Mouse (Mus musculus): ENCODE measurements at regions not wholly inside any gene's neighbourhood (a gene's known extent, or its start where the extent isn't known, plus 50 kb on each side); places are given as distances from the start of the nearest gene placed in this dataset.
A peak's percentile ranks its signal among the peaks of the same experiment; 100 is the strongest.

- peaks cover 5% of the 10 kb centered on the region; the same call in 1 of the 2 replicates for H3K4me1 ChIP-seq (ENCODE audit: control insufficient read depth, insufficient read depth, low read length)
- 82% methylated on average over 5 of the region's 5 CpGs for WGBS
- DNase-seq, result peak; percentile 50
- H3K27me3 ChIP-seq (replicated peaks; ENCODE audit: control insufficient read depth, insufficient read depth, low read length), result no peaks in the 10 kb centered on the region
- no peak overlapping the region for H3K4me3 ChIP-seq (ENCODE audit: insufficient read depth, low read depth, low read length)
- TF ChIP-seq POLR2A (IDR thresholded peaks at IDR 0.05; ENCODE audit: low read depth, low read length) (no peak), CTCF (conservative IDR thresholded peaks at IDR 0.05; ENCODE audit: insufficient read depth, insufficient read length, low read depth, low read length) (no peak)
- peak overlapping the region; percentile 46 for H3K27ac ChIP-seq (ENCODE audit: insufficient read depth, low read depth, low read length)
- no peaks in the 10 kb centered on the region for H3K36me3 ChIP-seq (ENCODE audit: control insufficient read depth, insufficient read depth, low read length)
Measured at GRCm38 (mm10) chr14:28660872-28661588, 156.5 kb downstream of the Wnt5a start.

DNA sequence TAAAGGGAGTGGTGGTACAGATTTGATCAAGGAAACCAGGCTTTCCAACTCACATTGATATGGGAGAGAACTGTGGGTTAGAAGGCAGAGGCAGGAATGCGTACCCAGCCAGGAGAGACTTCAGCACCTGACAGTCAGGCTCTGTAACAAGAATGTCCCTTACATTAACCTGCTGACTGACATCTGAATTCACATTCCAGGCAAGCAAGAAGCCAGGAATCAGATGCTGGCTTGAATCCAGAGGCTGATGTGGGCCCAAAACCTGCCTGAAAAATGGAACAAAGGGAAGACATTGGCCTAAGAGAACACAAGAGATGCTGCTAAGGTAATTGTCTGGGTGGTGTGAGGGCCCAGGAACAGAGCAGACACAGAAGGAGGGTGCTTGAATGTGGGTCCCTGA is 158.8 kb downstream of the Wnt5a start:
- TF ChIP-seq CTCF (conservative IDR thresholded peaks at IDR 0.05; ENCODE audit: insufficient read depth, insufficient read length, low read depth, low read length) (no peak), POLR2A (IDR thresholded peaks at IDR 0.05; ENCODE audit: low read depth, low read length) (no peak)
- H3K36me3 ChIP-seq (ENCODE audit: control insufficient read depth, insufficient read depth, low read length), result no peaks in the 10 kb centered on the region
- WGBS, result 61% methylated on average over 1 of the region's 1 CpGs
- H3K27ac ChIP-seq (ENCODE audit: insufficient read depth, low read depth, low read length), result peak overlapping the region; percentile 58; the same call in 1 of the 2 replicates
- H3K4me3 ChIP-seq (ENCODE audit: insufficient read depth, low read depth, low read length), result no peak overlapping the region
- no peaks in the 10 kb centered on the region for H3K27me3 ChIP-seq (replicated peaks; ENCODE audit: control insufficient read depth, insufficient read depth, low read length)
- H3K4me1 ChIP-seq (ENCODE audit: control insufficient read depth, insufficient read depth, low read length), result peaks cover 5% of the 10 kb centered on the region; the same call in 1 of the 2 replicates
- DNase-seq, result peak; percentile 66

DNA sequence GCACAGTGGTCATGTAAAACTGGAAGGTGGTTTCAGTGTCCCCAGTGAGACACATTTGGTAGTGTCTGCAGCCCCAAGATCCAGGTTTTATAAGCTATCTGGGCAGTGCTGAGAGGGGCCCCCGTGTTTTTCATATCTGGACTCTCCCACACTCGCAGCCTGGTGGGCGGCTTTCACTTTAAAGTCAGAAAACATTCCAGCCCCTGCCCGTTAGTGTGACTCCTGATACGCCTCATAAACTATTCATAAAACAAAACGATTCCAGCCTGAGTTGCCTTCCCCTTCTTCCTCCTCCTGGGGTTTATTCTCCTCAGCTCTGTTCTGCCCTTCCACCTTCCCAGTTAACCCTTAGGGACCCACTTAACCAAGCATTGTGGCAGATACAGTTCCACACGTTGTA is 159.6 kb downstream of the Wnt5a start:
- Histone ChIP-seq H3K27me3 (replicated peaks; ENCODE audit: control insufficient read depth, insufficient read depth, low read length) (no peaks in the 10 kb centered on the region), H3K4me1 (ENCODE audit: control insufficient read depth, insufficient read depth, low read length) (peaks cover 5% of the 10 kb centered on the region; the same call in 1 of the 2 replicates), H3K4me3 (ENCODE audit: insufficient read depth, low read depth, low read length) (no peak overlapping the region), H3K27ac (ENCODE audit: insufficient read depth, low read depth, low read length) (peak overlapping the region; percentile 58), H3K36me3 (ENCODE audit: control insufficient read depth, insufficient read depth, low read length) (no peaks in the 10 kb centered on the region)
- TF ChIP-seq CTCF (conservative IDR thresholded peaks at IDR 0.05; ENCODE audit: insufficient read depth, insufficient read length, low read depth, low read length), result no peak
- no peak for TF ChIP-seq POLR2A (IDR thresholded peaks at IDR 0.05; ENCODE audit: low read depth, low read length)
- WGBS, result 19% methylated on average over 7 of the region's 7 CpGs
- peak; percentile 30 for DNase-seq

DNA sequence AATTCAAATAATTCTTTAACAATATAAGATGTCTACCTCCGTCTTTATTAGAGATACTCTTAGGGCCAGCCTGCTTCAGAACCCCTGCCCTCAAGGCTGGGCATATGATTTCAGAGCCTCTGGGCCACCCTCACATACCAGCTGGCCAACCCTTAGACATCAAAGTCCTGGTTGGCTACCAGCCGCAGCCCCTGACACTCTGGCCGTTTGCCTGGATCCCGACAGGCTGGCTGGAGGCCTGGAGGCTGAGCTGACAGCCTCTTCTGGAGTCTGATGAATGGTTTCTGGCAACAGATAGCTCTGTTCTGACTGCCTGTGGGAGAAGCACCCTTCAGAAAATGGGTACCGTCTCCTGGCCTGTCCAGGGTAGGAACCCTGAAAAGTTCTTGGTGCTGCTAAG is 170.9 kb downstream of the Wnt5a start:
- H3K4me3 ChIP-seq (ENCODE audit: insufficient read depth, low read depth, low read length), result no peak overlapping the region
- TF ChIP-seq CTCF (conservative IDR thresholded peaks at IDR 0.05; ENCODE audit: insufficient read depth, insufficient read length, low read depth, low read length) (no peak), POLR2A (IDR thresholded peaks at IDR 0.05; ENCODE audit: low read depth, low read length) (no peak)
- WGBS, result 47% methylated on average over 5 of the region's 5 CpGs
- no peak overlapping the region for H3K27ac ChIP-seq (ENCODE audit: insufficient read depth, low read depth, low read length)
- H3K27me3 ChIP-seq (replicated peaks; ENCODE audit: control insufficient read depth, insufficient read depth, low read length), result no peaks in the 10 kb centered on the region
- DNase-seq, result peak; percentile 60
- no peaks in the 10 kb centered on the region for H3K4me1 ChIP-seq (ENCODE audit: control insufficient read depth, insufficient read depth, low read length)
- no peaks in the 10 kb centered on the region for H3K36me3 ChIP-seq (ENCODE audit: control insufficient read depth, insufficient read depth, low read length)

- H3K4me1 ChIP-seq (ENCODE audit: control insufficient read depth, insufficient read depth, low read length), result no peaks in the 10 kb centered on the region
- TF ChIP-seq CTCF (conservative IDR thresholded peaks at IDR 0.05; ENCODE audit: insufficient read depth, insufficient read length, low read depth, low read length) (no peak), POLR2A (IDR thresholded peaks at IDR 0.05; ENCODE audit: low read depth, low read length) (no peak)
- H3K27ac ChIP-seq (ENCODE audit: insufficient read depth, low read depth, low read length), result no peak overlapping the region
- H3K27me3 ChIP-seq (replicated peaks; ENCODE audit: control insufficient read depth, insufficient read depth, low read length), result no peaks in the 10 kb centered on the region
- WGBS, result 60% methylated on average over 2 of the region's 2 CpGs
- no peaks in the 10 kb centered on the region for H3K36me3 ChIP-seq (ENCODE audit: control insufficient read depth, insufficient read depth, low read length)
- DNase-seq, result no peak
- H3K4me3 ChIP-seq (ENCODE audit: insufficient read depth, low read depth, low read length), result no peak overlapping the region
Measured at GRCm38 (mm10) chr14:28699780-28700179, 195.2 kb downstream of the Wnt5a start.

DNA sequence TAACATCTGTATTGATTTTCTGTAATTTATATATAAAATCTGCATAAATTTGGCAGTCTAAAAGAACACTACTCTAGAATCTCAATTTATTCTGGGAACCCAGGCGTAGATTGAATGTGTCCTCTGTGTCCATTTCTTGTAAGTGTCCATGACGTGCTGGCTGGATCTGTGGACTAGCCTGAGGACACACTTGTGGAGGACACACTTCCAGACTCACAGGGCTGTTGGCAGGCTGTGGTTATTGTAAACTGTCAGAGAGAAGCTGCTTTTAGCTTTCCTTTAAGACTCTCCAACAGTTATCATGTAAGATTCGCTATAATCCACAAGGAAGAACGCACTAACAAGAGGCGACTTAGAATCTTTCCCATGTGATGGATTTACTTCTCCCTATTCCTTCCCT is 200.2 kb downstream of the Wnt5a start:
- Histone ChIP-seq H3K36me3 (ENCODE audit: control insufficient read depth, insufficient read depth, low read length) (no peaks in the 10 kb centered on the region), H3K27ac (ENCODE audit: insufficient read depth, low read depth, low read length) (no peak overlapping the region), H3K27me3 (replicated peaks; ENCODE audit: control insufficient read depth, insufficient read depth, low read length) (no peaks in the 10 kb centered on the region), H3K4me3 (ENCODE audit: insufficient read depth, low read depth, low read length) (no peak overlapping the region), H3K4me1 (ENCODE audit: control insufficient read depth, insufficient read depth, low read length) (no peaks in the 10 kb centered on the region)
- DNase-seq, result no peak
- 93% methylated on average over 5 of the region's 5 CpGs for WGBS
- TF ChIP-seq POLR2A (IDR thresholded peaks at IDR 0.05; ENCODE audit: low read depth, low read length), result no peak
- no peak for TF ChIP-seq CTCF (conservative IDR thresholded peaks at IDR 0.05; ENCODE audit: insufficient read depth, insufficient read length, low read depth, low read length)

- H3K4me3 ChIP-seq (ENCODE audit: insufficient read depth, low read depth, low read length), result no peak overlapping the region
- no peaks in the 10 kb centered on the region for H3K4me1 ChIP-seq (ENCODE audit: control insufficient read depth, insufficient read depth, low read length)
- WGBS, result 52% methylated on average over 10 of the region's 10 CpGs
- H3K27ac ChIP-seq (ENCODE audit: insufficient read depth, low read depth, low read length), result no peak overlapping the region
- H3K36me3 ChIP-seq (ENCODE audit: control insufficient read depth, insufficient read depth, low read length), result no peaks in the 10 kb centered on the region
- H3K27me3 ChIP-seq (replicated peaks; ENCODE audit: control insufficient read depth, insufficient read depth, low read length), result no peaks in the 10 kb centered on the region
- no peak for DNase-seq
- TF ChIP-seq POLR2A (IDR thresholded peaks at IDR 0.05; ENCODE audit: low read depth, low read length), result no peak
- no peak for TF ChIP-seq CTCF (conservative IDR thresholded peaks at IDR 0.05; ENCODE audit: insufficient read depth, insufficient read length, low read depth, low read length)
Measured at GRCm38 (mm10) chr14:28714598-28714997, 210.0 kb downstream of the Wnt5a start.

All from kidney, adult 2 months (tissue).